Mouse (Mus musculus) spleen, adult 12 weeks (tissue): ENCODE data around the gene Spg21.

Source experiments
- DNase-seq: peaks from one replicate; pipeline ENCODE4 v3.0.0; 2022; ENCODE audit warnings: low spot score

Spg21 gene

GRCm38 (mm10) chr9:65479158-65479557 is 18.4 kb downstream of the Spg21 start:
- no peak for DNase-seq

- no peak for DNase-seq
Observed at GRCm38 (mm10) chr9:65480071-65480470, 19.3 kb downstream of the Spg21 start.

GRCm38 (mm10) chr9:65491476-65491875 is 30.7 kb downstream of the Spg21 start:
- DNase-seq = no peak

GRCm38 (mm10) chr9:65492351-65492750 is 31.6 kb downstream of the Spg21 start:
- DNase-seq = no peak

GRCm38 (mm10) chr9:65492851-65493250 is 32.1 kb downstream of the Spg21 start:
- no peak for DNase-seq

GRCm38 (mm10) chr9:65502146-65502545 is 41.4 kb downstream of the Spg21 start:
- DNase-seq = no peak

- DNase-seq = no peak
Observed at GRCm38 (mm10) chr9:65502721-65503505, 42.2 kb downstream of the Spg21 start.

GRCm38 (mm10) chr9:65508449-65508848 is 47.7 kb downstream of the Spg21 start:
- DNase-seq = no peak

- DNase-seq = no peak
Observed at GRCm38 (mm10) chr9:65512520-65512919, 51.8 kb downstream of the Spg21 start.

GRCm38 (mm10) chr9:65514431-65514830 is 53.7 kb downstream of the Spg21 start:
- DNase-seq = no peak

GRCm38 (mm10) chr9:65514851-65515261 is 54.1 kb downstream of the Spg21 start:
- DNase-seq = no peak

GRCm38 (mm10) chr9:65519807-65520504 is 59.2 kb downstream of the Spg21 start, which contains the start of gene Ankdd1a:
Gene Ankdd1a (minus strand): TSS chr9:65520193.
- DNase-seq = no peak

GRCm38 (mm10) chr9:65520505-65520876 is 59.7 kb downstream of the Spg21 start:
- DNase-seq = no peak

GRCm38 (mm10) chr9:65523611-65524364 is 63.0 kb downstream of the Spg21 start:
- peak; percentile 74 for DNase-seq

GRCm38 (mm10) chr9:65525445-65526195 is 64.9 kb downstream of the Spg21 start:
- no peak for DNase-seq

GRCm38 (mm10) chr9:65528417-65529038 is 67.8 kb downstream of the Spg21 start:
- peak; percentile 61 for DNase-seq

GRCm38 (mm10) chr9:65529659-65530058 is 68.9 kb downstream of the Spg21 start:
- DNase-seq = peak; percentile 54

- DNase-seq = no peak
Observed at GRCm38 (mm10) chr9:65531283-65531682, 70.5 kb downstream of the Spg21 start.

- no peak for DNase-seq
Observed at GRCm38 (mm10) chr9:65532986-65533385, 72.2 kb downstream of the Spg21 start.

GRCm38 (mm10) chr9:65534111-65534510 is 73.4 kb downstream of the Spg21 start:
- no peak for DNase-seq

GRCm38 (mm10) chr9:65535191-65535722 is 74.5 kb downstream of the Spg21 start:
- peak; percentile 51 for DNase-seq
